Mouse (Mus musculus): ENCODE measurements around the gene 1700016H13Rik. TPM values are rescaled to one million over a fixed set of nuclear protein-coding genes. Genes with fewer than 3 reads are reported as not detected.
A peak's percentile ranks its signal among the peaks of the same experiment; 100 is the strongest.

1700016H13Rik gene
- polyA plus RNA-seq, 1 experiment from 2014 or later, result 0.34 TPM

DNA sequence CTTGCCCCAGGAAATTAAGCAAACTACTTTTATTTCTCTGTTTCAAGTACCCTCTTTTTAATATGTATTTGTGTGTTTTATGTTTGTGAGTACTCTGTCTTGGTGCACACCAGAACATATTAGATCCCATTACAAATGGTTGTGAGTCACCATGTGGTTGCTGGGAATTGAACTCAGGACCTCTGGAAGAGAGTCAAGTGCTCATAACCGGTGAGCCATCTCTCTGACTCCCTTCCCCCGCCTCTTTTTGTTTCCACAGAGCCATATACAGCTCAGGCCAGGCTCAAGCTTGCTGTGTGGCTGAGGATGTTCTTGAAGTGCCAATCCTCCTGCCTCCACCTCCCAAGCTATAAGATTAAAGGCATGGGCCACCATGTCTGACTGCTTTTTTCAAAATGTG lies 10.1 kb upstream of the 1700016H13Rik start:
- Histone ChIP-seq H3K4me3 (ENCODE audit: low read depth, low read length) (no peak overlapping the region), H3K27me3 (ENCODE audit: control insufficient read depth, insufficient read depth, low read length) (no peaks in the 10 kb centered on the region), H3K4me1 (replicated peaks; ENCODE audit: control insufficient read depth, insufficient read depth) (no peaks in the 10 kb centered on the region), H3K27ac (replicated peaks) (no peak overlapping the region), H3K9ac (ENCODE audit: low read length) (no peak overlapping the region), H3K36me3 (ENCODE audit: control insufficient read depth, insufficient read depth, low read length) (no peaks in the 10 kb centered on the region), H3K4me2 (replicated peaks; ENCODE audit: low read depth) (no peak overlapping the region), H3K9me3 (ENCODE audit: control insufficient read depth, low read length) (no peaks in the 10 kb centered on the region)
- 72% methylated on average over 2 of the region's 2 CpGs for WGBS
- DNase-seq (ENCODE audit: low spot score) (no peak), ATAC-seq (ENCODE audit: low FRiP score, low TSS enrichment) (no peak)
- no peak for TF ChIP-seq EP300 (optimal IDR thresholded peaks at IDR 0.05)
- no peak for TF ChIP-seq CTCF (IDR thresholded peaks at IDR 0.05; ENCODE audit: low read depth)

DNA sequence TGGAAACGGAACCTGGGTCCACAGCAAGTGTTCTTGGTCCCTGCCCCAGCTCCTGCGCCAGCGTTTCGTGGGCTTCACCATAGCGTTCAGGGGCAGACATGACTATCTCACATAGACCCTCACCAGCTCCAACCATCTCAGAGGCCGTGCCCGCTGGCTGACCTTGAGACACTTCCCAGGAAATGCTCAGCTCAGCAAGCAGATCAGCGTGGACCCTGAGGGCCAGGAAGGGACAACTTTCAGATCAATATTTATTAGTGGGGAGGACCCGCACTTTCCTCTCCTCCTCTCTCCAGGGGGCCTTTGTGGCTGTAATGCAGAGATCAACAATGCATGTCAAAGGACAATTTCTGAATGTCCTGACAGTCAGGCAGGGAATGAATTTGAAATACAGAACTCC lies 9.1 kb upstream of the 1700016H13Rik start:
- Histone ChIP-seq H3K27me3 (ENCODE audit: control insufficient read depth, insufficient read depth, low read length) (no peaks in the 10 kb centered on the region), H3K9me3 (ENCODE audit: control insufficient read depth, low read length) (no peaks in the 10 kb centered on the region), H3K4me2 (replicated peaks; ENCODE audit: low read depth) (no peak overlapping the region), H3K4me1 (replicated peaks; ENCODE audit: control insufficient read depth, insufficient read depth) (no peaks in the 10 kb centered on the region), H3K4me3 (ENCODE audit: low read depth, low read length) (no peak overlapping the region), H3K9ac (ENCODE audit: low read length) (no peak overlapping the region), H3K27ac (replicated peaks) (no peak overlapping the region), H3K36me3 (ENCODE audit: control insufficient read depth, insufficient read depth, low read length) (no peaks in the 10 kb centered on the region)
- TF ChIP-seq CTCF (IDR thresholded peaks at IDR 0.05; ENCODE audit: low read depth), result no peak
- no peak for TF ChIP-seq EP300 (optimal IDR thresholded peaks at IDR 0.05)
- no peak for ATAC-seq (ENCODE audit: low FRiP score, low TSS enrichment)
- no peak for DNase-seq (ENCODE audit: low spot score)
- 79% methylated on average over 9 of the region's 9 CpGs for WGBS

DNA sequence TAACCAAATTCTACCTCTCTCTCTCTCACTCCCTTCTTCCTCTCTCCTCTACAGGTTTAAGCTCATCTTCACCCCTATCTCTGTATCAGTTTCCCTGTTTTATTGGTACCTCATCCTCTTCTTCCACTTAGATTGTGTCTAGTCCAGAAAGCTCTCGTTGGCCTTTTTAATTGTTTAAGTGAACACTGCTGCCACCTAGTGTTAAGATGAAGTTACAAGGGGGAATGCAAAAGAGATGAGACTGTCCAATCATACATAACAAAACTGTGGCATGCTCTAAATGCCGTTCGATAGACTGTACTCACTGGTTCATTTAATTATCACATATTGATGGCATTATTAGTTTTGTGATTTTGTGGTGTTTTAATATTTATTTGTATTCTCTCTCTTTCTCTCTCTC lies 3.8 kb upstream of the 1700016H13Rik start:
- no peak for TF ChIP-seq EP300 (optimal IDR thresholded peaks at IDR 0.05)
- peak; percentile 88 for TF ChIP-seq CTCF (IDR thresholded peaks at IDR 0.05; ENCODE audit: low read depth)
- Histone ChIP-seq H3K4me3 (ENCODE audit: low read depth, low read length) (no peak overlapping the region), H3K36me3 (ENCODE audit: control insufficient read depth, insufficient read depth, low read length) (no peaks in the 10 kb centered on the region), H3K27ac (replicated peaks) (no peak overlapping the region), H3K4me2 (replicated peaks; ENCODE audit: low read depth) (no peak overlapping the region), H3K9ac (ENCODE audit: low read length) (no peak overlapping the region), H3K4me1 (replicated peaks; ENCODE audit: control insufficient read depth, insufficient read depth) (no peaks in the 10 kb centered on the region), H3K9me3 (ENCODE audit: control insufficient read depth, low read length) (no peaks in the 10 kb centered on the region), H3K27me3 (ENCODE audit: control insufficient read depth, insufficient read depth, low read length) (no peaks in the 10 kb centered on the region)
- DNase-seq (ENCODE audit: low spot score) (no peak), ATAC-seq (ENCODE audit: low FRiP score, low TSS enrichment) (no peak)
- WGBS, result 24% methylated on average over 3 of the region's 3 CpGs

GRCm38 (mm10) chr5:103658921-103659320 lies 3.1 kb upstream of the 1700016H13Rik start:
- Histone ChIP-seq H3K9me3 (ENCODE audit: control insufficient read depth, low read length) (no peaks in the 10 kb centered on the region), H3K36me3 (ENCODE audit: control insufficient read depth, insufficient read depth, low read length) (no peaks in the 10 kb centered on the region), H3K4me2 (replicated peaks; ENCODE audit: low read depth) (no peak overlapping the region), H3K4me3 (ENCODE audit: low read depth, low read length) (no peak overlapping the region), H3K4me1 (replicated peaks; ENCODE audit: control insufficient read depth, insufficient read depth) (no peaks in the 10 kb centered on the region), H3K27ac (replicated peaks) (no peak overlapping the region), H3K9ac (ENCODE audit: low read length) (no peak overlapping the region), H3K27me3 (ENCODE audit: control insufficient read depth, insufficient read depth, low read length) (no peaks in the 10 kb centered on the region)
- ATAC-seq (ENCODE audit: low FRiP score, low TSS enrichment) (no peak), DNase-seq (ENCODE audit: low spot score) (no peak)
- TF ChIP-seq CTCF (IDR thresholded peaks at IDR 0.05; ENCODE audit: low read depth) (peak; percentile 64), EP300 (optimal IDR thresholded peaks at IDR 0.05) (no peak)
- 61% methylated on average over 5 of the region's 5 CpGs for WGBS

DNA sequence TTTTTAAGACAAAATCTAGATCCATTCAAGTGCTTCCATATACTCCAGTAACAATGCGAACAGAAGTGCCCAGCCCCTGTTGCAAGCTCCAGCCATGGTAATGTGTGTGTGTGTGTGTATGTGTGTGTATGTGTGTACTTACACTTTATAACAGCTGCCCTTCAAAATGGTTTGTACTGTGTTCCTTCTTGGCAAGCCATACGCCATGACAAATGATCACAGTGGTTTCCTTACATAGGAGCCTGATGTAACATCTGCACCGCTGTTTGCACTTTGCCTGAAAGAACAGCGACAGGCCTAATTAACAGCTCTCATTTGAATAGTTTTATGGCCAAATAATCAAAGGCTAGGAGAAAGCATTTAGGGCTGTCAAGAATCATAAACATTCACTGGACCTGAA lies 1.0 kb downstream of the 1700016H13Rik start:
- Histone ChIP-seq H3K4me1 (replicated peaks; ENCODE audit: control insufficient read depth, insufficient read depth) (no peaks in the 10 kb centered on the region), H3K36me3 (ENCODE audit: control insufficient read depth, insufficient read depth, low read length) (no peaks in the 10 kb centered on the region), H3K4me2 (replicated peaks; ENCODE audit: low read depth) (peak overlapping the region; percentile 92), H3K9me3 (ENCODE audit: control insufficient read depth, low read length) (no peaks in the 10 kb centered on the region), H3K4me3 (ENCODE audit: low read depth, low read length) (peak overlapping the region; percentile 45; the same call in 1 of the 2 replicates), H3K9ac (ENCODE audit: low read length) (no peak overlapping the region), H3K27me3 (ENCODE audit: control insufficient read depth, insufficient read depth, low read length) (no peaks in the 10 kb centered on the region), H3K27ac (replicated peaks) (peak overlapping the region; percentile 41)
- DNase-seq (ENCODE audit: low spot score), result no peak
- TF ChIP-seq CTCF (IDR thresholded peaks at IDR 0.05; ENCODE audit: low read depth) (no peak), EP300 (optimal IDR thresholded peaks at IDR 0.05) (no peak)
- ATAC-seq (ENCODE audit: low FRiP score, low TSS enrichment), result no peak
- WGBS, result 58% methylated on average over 4 of the region's 4 CpGs

DNA sequence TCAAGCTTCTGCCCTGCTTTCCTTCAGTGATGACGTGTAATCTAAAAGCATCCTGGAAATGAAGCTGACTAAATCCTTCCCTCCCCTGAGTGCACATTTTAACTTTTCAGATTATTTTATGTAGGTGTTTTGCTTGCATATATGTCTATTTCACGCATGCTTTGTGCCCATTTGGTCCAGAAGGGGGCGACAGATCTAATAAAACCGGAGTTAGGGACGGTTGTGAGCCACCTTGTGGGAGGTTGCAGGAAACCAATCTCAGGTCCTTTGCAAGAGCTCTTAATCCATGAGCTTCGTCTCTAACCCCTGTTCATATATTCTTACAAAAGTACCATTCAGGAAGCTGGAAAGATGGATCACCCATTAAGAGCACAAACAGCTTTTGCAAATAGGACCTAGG lies 1.6 kb downstream of the 1700016H13Rik start:
- Histone ChIP-seq H3K9me3 (ENCODE audit: control insufficient read depth, low read length) (no peaks in the 10 kb centered on the region), H3K9ac (ENCODE audit: low read length) (no peak overlapping the region), H3K4me2 (replicated peaks; ENCODE audit: low read depth) (no peak overlapping the region), H3K4me1 (replicated peaks; ENCODE audit: control insufficient read depth, insufficient read depth) (no peaks in the 10 kb centered on the region), H3K4me3 (ENCODE audit: low read depth, low read length) (no peak overlapping the region), H3K27me3 (ENCODE audit: control insufficient read depth, insufficient read depth, low read length) (no peaks in the 10 kb centered on the region), H3K36me3 (ENCODE audit: control insufficient read depth, insufficient read depth, low read length) (no peaks in the 10 kb centered on the region), H3K27ac (replicated peaks) (no peak overlapping the region; the same call in 1 of the 2 replicates)
- TF ChIP-seq EP300 (optimal IDR thresholded peaks at IDR 0.05), result no peak
- TF ChIP-seq CTCF (IDR thresholded peaks at IDR 0.05; ENCODE audit: low read depth), result peak; percentile 84
- WGBS, result 37% methylated on average over 6 of the region's 6 CpGs
- ATAC-seq (ENCODE audit: low FRiP score, low TSS enrichment) (no peak), DNase-seq (ENCODE audit: low spot score) (peak; percentile 71)

All from stomach, postnatal 0 days (tissue).